Mouse (Mus musculus): ENCODE measurements around the gene Slc5a11. TPM values are rescaled to one million over a fixed set of nuclear protein-coding genes. Genes with fewer than 3 reads are reported as not detected.

Gene Slc5a11
- polyA plus RNA-seq, 1 experiment from 2014 or later: 0.11 TPM

GRCm38 (mm10) chr7:123200722-123201121 lies 13.9 kb upstream of the Slc5a11 start:
- Histone ChIP-seq H3K9me3 (replicated peaks; ENCODE audit: control insufficient read depth, low read length) (no peaks in the 10 kb centered on the region), H3K27ac (ENCODE audit: low read length) (no peak overlapping the region), H3K4me3 (ENCODE audit: low read length) (no peak overlapping the region), H3K9ac (ENCODE audit: low read length) (no peak overlapping the region), H3K27me3 (ENCODE audit: control insufficient read depth, insufficient read depth, low read length) (no peaks in the 10 kb centered on the region), H3K4me1 (ENCODE audit: control insufficient read depth, insufficient read depth, low read length) (peaks cover 2% of the 10 kb centered on the region; the same call in 1 of the 2 replicates), H3K4me2 (ENCODE audit: low read depth, low read length) (no peak overlapping the region), H3K36me3 (ENCODE audit: control insufficient read depth, insufficient read depth) (no peaks in the 10 kb centered on the region)
- WGBS: 69% methylated on average over 9 of the region's 9 CpGs
- no peak for ATAC-seq (replicated peaks; ENCODE audit: extremely low read depth, insufficient read depth, low FRiP score)

GRCm38 (mm10) chr7:123205261-123205660 lies 9.3 kb upstream of the Slc5a11 start:
- Histone ChIP-seq H3K9me3 (replicated peaks; ENCODE audit: control insufficient read depth, low read length) (no peaks in the 10 kb centered on the region), H3K36me3 (ENCODE audit: control insufficient read depth, insufficient read depth) (no peaks in the 10 kb centered on the region), H3K9ac (ENCODE audit: low read length) (no peak overlapping the region), H3K27me3 (ENCODE audit: control insufficient read depth, insufficient read depth, low read length) (no peaks in the 10 kb centered on the region), H3K4me3 (ENCODE audit: low read length) (no peak overlapping the region), H3K27ac (ENCODE audit: low read length) (no peak overlapping the region), H3K4me2 (ENCODE audit: low read depth, low read length) (no peak overlapping the region), H3K4me1 (ENCODE audit: control insufficient read depth, insufficient read depth, low read length) (peaks cover 7% of the 10 kb centered on the region)
- no peak for ATAC-seq (replicated peaks; ENCODE audit: extremely low read depth, insufficient read depth, low FRiP score)
- WGBS: 20% methylated on average over 14 of the region's 14 CpGs

- H3K9me3 ChIP-seq (replicated peaks; ENCODE audit: control insufficient read depth, low read length): no peaks in the 10 kb centered on the region
- no peaks in the 10 kb centered on the region for H3K36me3 ChIP-seq (ENCODE audit: control insufficient read depth, insufficient read depth)
- H3K4me2 ChIP-seq (ENCODE audit: low read depth, low read length): no peak overlapping the region
- H3K4me1 ChIP-seq (ENCODE audit: control insufficient read depth, insufficient read depth, low read length): peaks cover 7% of the 10 kb centered on the region
- H3K4me3 ChIP-seq (ENCODE audit: low read length): no peak overlapping the region
- ATAC-seq (replicated peaks; ENCODE audit: extremely low read depth, insufficient read depth, low FRiP score): no peak
- 71% methylated on average over 6 of the region's 6 CpGs for WGBS
- H3K27ac ChIP-seq (ENCODE audit: low read length): no peak overlapping the region
- no peaks in the 10 kb centered on the region for H3K27me3 ChIP-seq (ENCODE audit: control insufficient read depth, insufficient read depth, low read length)
- no peak overlapping the region for H3K9ac ChIP-seq (ENCODE audit: low read length)
These were observed 7.0 kb upstream of the Slc5a11 start for GRCm38 (mm10) chr7:123207561-123207960.

GRCm38 (mm10) chr7:123209864-123210263 lies 4.7 kb upstream of the Slc5a11 start:
- Histone ChIP-seq H3K4me3 (ENCODE audit: low read length) (no peak overlapping the region), H3K36me3 (ENCODE audit: control insufficient read depth, insufficient read depth) (no peaks in the 10 kb centered on the region), H3K27me3 (ENCODE audit: control insufficient read depth, insufficient read depth, low read length) (no peaks in the 10 kb centered on the region), H3K9ac (ENCODE audit: low read length) (no peak overlapping the region), H3K4me1 (ENCODE audit: control insufficient read depth, insufficient read depth, low read length) (peaks cover 9% of the 10 kb centered on the region), H3K4me2 (ENCODE audit: low read depth, low read length) (no peak overlapping the region), H3K27ac (ENCODE audit: low read length) (no peak overlapping the region), H3K9me3 (replicated peaks; ENCODE audit: control insufficient read depth, low read length) (no peaks in the 10 kb centered on the region)
- 17% methylated on average over 9 of the region's 9 CpGs for WGBS
- no peak for ATAC-seq (replicated peaks; ENCODE audit: extremely low read depth, insufficient read depth, low FRiP score)

GRCm38 (mm10) chr7:123211461-123211860 lies 3.1 kb upstream of the Slc5a11 start:
- H3K27me3 ChIP-seq (ENCODE audit: control insufficient read depth, insufficient read depth, low read length): no peaks in the 10 kb centered on the region
- no peak overlapping the region for H3K27ac ChIP-seq (ENCODE audit: low read length)
- no peaks in the 10 kb centered on the region for H3K36me3 ChIP-seq (ENCODE audit: control insufficient read depth, insufficient read depth)
- no peak overlapping the region for H3K4me3 ChIP-seq (ENCODE audit: low read length)
- H3K4me1 ChIP-seq (ENCODE audit: control insufficient read depth, insufficient read depth, low read length): peaks cover 9% of the 10 kb centered on the region
- no peak for ATAC-seq (replicated peaks; ENCODE audit: extremely low read depth, insufficient read depth, low FRiP score)
- no peak overlapping the region for H3K9ac ChIP-seq (ENCODE audit: low read length)
- H3K4me2 ChIP-seq (ENCODE audit: low read depth, low read length): no peak overlapping the region
- H3K9me3 ChIP-seq (replicated peaks; ENCODE audit: control insufficient read depth, low read length): no peaks in the 10 kb centered on the region
- WGBS: 65% methylated on average over 5 of the region's 5 CpGs

GRCm38 (mm10) chr7:123212316-123212715 lies 2.3 kb upstream of the Slc5a11 start:
- 78% methylated on average over 5 of the region's 5 CpGs for WGBS
- Histone ChIP-seq H3K9me3 (replicated peaks; ENCODE audit: control insufficient read depth, low read length) (no peaks in the 10 kb centered on the region), H3K9ac (ENCODE audit: low read length) (no peak overlapping the region), H3K27ac (ENCODE audit: low read length) (no peak overlapping the region), H3K36me3 (ENCODE audit: control insufficient read depth, insufficient read depth) (no peaks in the 10 kb centered on the region), H3K4me1 (ENCODE audit: control insufficient read depth, insufficient read depth, low read length) (peaks cover 9% of the 10 kb centered on the region), H3K27me3 (ENCODE audit: control insufficient read depth, insufficient read depth, low read length) (no peaks in the 10 kb centered on the region), H3K4me3 (ENCODE audit: low read length) (no peak overlapping the region), H3K4me2 (ENCODE audit: low read depth, low read length) (no peak overlapping the region)
- ATAC-seq (replicated peaks; ENCODE audit: extremely low read depth, insufficient read depth, low FRiP score): no peak

GRCm38 (mm10) chr7:123215138-123215537 lies 558 bp downstream of the Slc5a11 start:
- Histone ChIP-seq H3K27me3 (ENCODE audit: control insufficient read depth, insufficient read depth, low read length) (no peaks in the 10 kb centered on the region), H3K4me3 (ENCODE audit: low read length) (no peak overlapping the region), H3K27ac (ENCODE audit: low read length) (no peak overlapping the region), H3K4me2 (ENCODE audit: low read depth, low read length) (no peak overlapping the region), H3K36me3 (ENCODE audit: control insufficient read depth, insufficient read depth) (no peaks in the 10 kb centered on the region), H3K4me1 (ENCODE audit: control insufficient read depth, insufficient read depth, low read length) (peaks cover 3% of the 10 kb centered on the region), H3K9ac (ENCODE audit: low read length) (no peak overlapping the region), H3K9me3 (replicated peaks; ENCODE audit: control insufficient read depth, low read length) (no peaks in the 10 kb centered on the region)
- WGBS: 69% methylated on average over 2 of the region's 2 CpGs
- no peak for ATAC-seq (replicated peaks; ENCODE audit: extremely low read depth, insufficient read depth, low FRiP score)

GRCm38 (mm10) chr7:123217448-123218354 lies 3.1 kb downstream of the Slc5a11 start:
- no peak overlapping the region for H3K4me3 ChIP-seq (ENCODE audit: low read length)
- H3K4me2 ChIP-seq (ENCODE audit: low read depth, low read length): no peak overlapping the region
- H3K27me3 ChIP-seq (ENCODE audit: control insufficient read depth, insufficient read depth, low read length): no peaks in the 10 kb centered on the region
- ATAC-seq (replicated peaks; ENCODE audit: extremely low read depth, insufficient read depth, low FRiP score): no peak
- no peak overlapping the region for H3K9ac ChIP-seq (ENCODE audit: low read length)
- 68% methylated on average over 7 of the region's 7 CpGs for WGBS
- 0 out of 2 replicates have a peak, but pooled peaks cover 2% of the 10 kb centered on the region for H3K4me1 ChIP-seq (ENCODE audit: control insufficient read depth, insufficient read depth, low read length)
- no peak overlapping the region for H3K27ac ChIP-seq (ENCODE audit: low read length)
- no peaks in the 10 kb centered on the region for H3K9me3 ChIP-seq (replicated peaks; ENCODE audit: control insufficient read depth, low read length)
- H3K36me3 ChIP-seq (ENCODE audit: control insufficient read depth, insufficient read depth): no peaks in the 10 kb centered on the region

- Histone ChIP-seq H3K9me3 (replicated peaks; ENCODE audit: control insufficient read depth, low read length) (no peaks in the 10 kb centered on the region), H3K36me3 (ENCODE audit: control insufficient read depth, insufficient read depth) (no peaks in the 10 kb centered on the region), H3K9ac (ENCODE audit: low read length) (no peak overlapping the region), H3K27ac (ENCODE audit: low read length) (no peak overlapping the region), H3K4me2 (ENCODE audit: low read depth, low read length) (no peak overlapping the region), H3K4me1 (ENCODE audit: control insufficient read depth, insufficient read depth, low read length) (0 out of 2 replicates have a peak, but pooled peaks cover 2% of the 10 kb centered on the region), H3K27me3 (ENCODE audit: control insufficient read depth, insufficient read depth, low read length) (no peaks in the 10 kb centered on the region), H3K4me3 (ENCODE audit: low read length) (no peak overlapping the region)
- no peak for ATAC-seq (replicated peaks; ENCODE audit: extremely low read depth, insufficient read depth, low FRiP score)
- 36% methylated on average over 6 of the region's 6 CpGs for WGBS
These were observed 4.0 kb downstream of the Slc5a11 start for GRCm38 (mm10) chr7:123218620-123219019.

All from heart, embryonic 16.5 days (tissue).